In genomic region chr11:115492387-115492786, GRCm38 (mm10) we compare ENCODE assay signal across 8 mouse cellular contexts. TPM values are rescaled to one million over a fixed set of nuclear protein-coding genes. Genes with fewer than 3 reads are reported as not detected.
DNase-seq lines count a peak whose midpoint lies in the region; ATAC-seq and TF ChIP-seq lines count a peak whose summit lies in the region.

No protein-coding gene starts in this region.

- no peak for DNase-seq in kidney, adult 18-20 months
- no peak for DNase-seq in left cerebral cortex, postnatal 25 days (ENCODE audit: low spot score in 2 of 2)
- no peak for DNase-seq in adrenal gland, postnatal 25 days
- no peak for DNase-seq in testis, postnatal 14 days (ENCODE audit: low spot score)

- peak overlapping the region; percentile 70; the same call in 1 of the 2 replicates for H3K9ac ChIP-seq in kidney, embryonic 14.5 days (ENCODE audit: low read depth, low read length)
- peak overlapping the region; percentile 82; the same call in 1 of the 2 replicates for H3K9ac ChIP-seq in hindbrain, embryonic 13.5 days
- peak overlapping the region; percentile 77; the same call in 1 of the 2 replicates for H3K9ac ChIP-seq in midbrain, embryonic 13.5 days (replicated peaks)

- TF ChIP-seq CTCF in bone marrow macrophage, adult 2 months (IDR thresholded peaks at IDR 0.05; ENCODE audit: low read depth, low read length), result no peak

- H3K4me2 ChIP-seq in kidney, embryonic 14.5 days (replicated peaks; ENCODE audit: low read depth, low read length), result peak overlapping the region; percentile 87
- H3K4me2 ChIP-seq in hindbrain, embryonic 13.5 days, result peak overlapping the region; percentile 69
- peak overlapping the region; percentile 75 for H3K4me2 ChIP-seq in midbrain, embryonic 13.5 days (replicated peaks)

- peaks cover 9% of the 10 kb centered on the region; the same call in 1 of the 2 replicates for H3K4me1 ChIP-seq in kidney, embryonic 14.5 days (ENCODE audit: control insufficient read depth, insufficient read depth, low read length)
- peaks cover 4% of the 10 kb centered on the region for H3K4me1 ChIP-seq in bone marrow macrophage, adult 2 months (ENCODE audit: control insufficient read depth, insufficient read depth, low read length)
- H3K4me1 ChIP-seq in hindbrain, embryonic 13.5 days (replicated peaks), result peaks cover 27% of the 10 kb centered on the region
- H3K4me1 ChIP-seq in midbrain, embryonic 13.5 days (replicated peaks), result peaks cover 20% of the 10 kb centered on the region

- peak overlapping the region; percentile 69 for H3K4me3 ChIP-seq in kidney, embryonic 14.5 days (ENCODE audit: low read length)
- H3K4me3 ChIP-seq in bone marrow macrophage, adult 2 months (ENCODE audit: insufficient read depth, low read length), result peak overlapping the region; percentile 79
- H3K4me3 ChIP-seq in hindbrain, embryonic 13.5 days, result peak overlapping the region; percentile 70
- H3K4me3 ChIP-seq in midbrain, embryonic 13.5 days (replicated peaks), result peak overlapping the region; percentile 69

- ATAC-seq in kidney, embryonic 14.5 days (ENCODE audit: low FRiP score, low TSS enrichment), result no peak
- ATAC-seq in hindbrain, embryonic 13.5 days (ENCODE audit: low FRiP score), result no peak
- no peak for ATAC-seq in midbrain, embryonic 13.5 days

- WGBS in kidney, embryonic 14.5 days, result 39% methylated on average over 6 of the region's 6 CpGs
- WGBS in hindbrain, embryonic 13.5 days, result 41% methylated on average over 6 of the region's 6 CpGs
- 33% methylated on average over 6 of the region's 6 CpGs for WGBS in midbrain, embryonic 13.5 days

- H3K36me3 ChIP-seq in kidney, embryonic 14.5 days (ENCODE audit: control insufficient read depth, insufficient read depth, low read length), result peaks cover 8% of the 10 kb centered on the region; the same call in 1 of the 2 replicates
- H3K36me3 ChIP-seq in hindbrain, embryonic 13.5 days, result peaks cover 29% of the 10 kb centered on the region
- H3K36me3 ChIP-seq in midbrain, embryonic 13.5 days, result peaks cover 27% of the 10 kb centered on the region

- intact Hi-C loops in left cerebral cortex, postnatal 25 days (cut with DNase I), result loop anchor here (5.0 kb wide), 1 partner anchor 45 kb away; the partner anchor contains the start of gene Sumo2

- H3K27ac ChIP-seq in kidney, embryonic 14.5 days (ENCODE audit: low read depth, low read length), result no peak overlapping the region
- H3K27ac ChIP-seq in bone marrow macrophage, adult 2 months (ENCODE audit: insufficient read depth, low read depth, low read length), result no peak overlapping the region
- 0 out of 2 replicates have a peak overlapping the region, but pooled peaks have one; percentile 92 for H3K27ac ChIP-seq in hindbrain, embryonic 13.5 days
- H3K27ac ChIP-seq in midbrain, embryonic 13.5 days, result no peak overlapping the region

- H3K27me3 ChIP-seq in kidney, embryonic 14.5 days (ENCODE audit: control insufficient read depth, insufficient read depth, low read length), result no peaks in the 10 kb centered on the region
- no peaks in the 10 kb centered on the region for H3K27me3 ChIP-seq in hindbrain, embryonic 13.5 days
- H3K27me3 ChIP-seq in midbrain, embryonic 13.5 days, result peaks cover 5% of the 10 kb centered on the region; the same call in 1 of the 2 replicates

- H3K9me3 ChIP-seq in kidney, embryonic 14.5 days (ENCODE audit: control insufficient read depth, low read length), result no peaks in the 10 kb centered on the region
- H3K9me3 ChIP-seq in hindbrain, embryonic 13.5 days, result no peaks in the 10 kb centered on the region
- no peaks in the 10 kb centered on the region for H3K9me3 ChIP-seq in midbrain, embryonic 13.5 days

- TF ChIP-seq POLR2A in bone marrow macrophage, adult 2 months (IDR thresholded peaks at IDR 0.05; ENCODE audit: borderline replicate concordance, low read depth, low read length), result no peak

RNA-seq across cellular contexts. Expression of gene Nt5c, which starts 0.7 kb away (rescaled TPM):
- polyA plus RNA-seq in kidney, embryonic 14.5 days (2014; fragmentation: Nextera tagmentation; extraction: Ambion mirVana), result 75.6 and 76.3 TPM in 2 replicates
- 66.3 and 79.3 TPM in 2 replicates for polyA plus RNA-seq in bone marrow macrophage, adult 2 months (2012; ENCODE audit: insufficient read depth, insufficient read length, missing spikeins)
- 104 and 105 TPM in 2 replicates for polyA plus RNA-seq in hindbrain, embryonic 13.5 days (2015; fragmentation: Nextera tagmentation; extraction: Ambion mirVana)
- 90.2 and 96.5 TPM in 2 replicates for polyA plus RNA-seq in midbrain, embryonic 13.5 days (2015; fragmentation: Nextera tagmentation; extraction: Ambion mirVana)
- 10 to 100 TPM; 60.1 to 66.5 TPM for total RNA-seq in left cerebral cortex, postnatal 25 days (2021)
- total RNA-seq in adrenal gland, postnatal 25 days (2021), result 131 and 151 TPM in 2 replicates

RNA-seq across cellular contexts. Expression of gene Armc7, which starts 16.9 kb away (rescaled TPM):
- polyA plus RNA-seq in kidney, embryonic 14.5 days (2014; fragmentation: Nextera tagmentation; extraction: Ambion mirVana), result 5.7 and 7.9 TPM in 2 replicates
- polyA plus RNA-seq in bone marrow macrophage, adult 2 months (2012; ENCODE audit: insufficient read depth, insufficient read length, missing spikeins), result 31.1 and 35.2 TPM in 2 replicates
- 16.9 and 18.0 TPM in 2 replicates for polyA plus RNA-seq in hindbrain, embryonic 13.5 days (2015; fragmentation: Nextera tagmentation; extraction: Ambion mirVana)
- polyA plus RNA-seq in midbrain, embryonic 13.5 days (2015; fragmentation: Nextera tagmentation; extraction: Ambion mirVana), result 17.4 and 17.8 TPM in 2 replicates
- total RNA-seq in left cerebral cortex, postnatal 25 days (2021), result 10 to 100 TPM; 12.5 to 12.8 TPM
- 11.4 and 11.5 TPM in 2 replicates for total RNA-seq in adrenal gland, postnatal 25 days (2021)

RNA-seq across cellular contexts. Expression of gene Jpt1, which starts 21.8 kb away (rescaled TPM):
- 487 and 524 TPM in 2 replicates for polyA plus RNA-seq in kidney, embryonic 14.5 days (2014; fragmentation: Nextera tagmentation; extraction: Ambion mirVana)
- polyA plus RNA-seq in bone marrow macrophage, adult 2 months (2012; ENCODE audit: insufficient read depth, insufficient read length, missing spikeins), result 166 and 168 TPM in 2 replicates
- polyA plus RNA-seq in hindbrain, embryonic 13.5 days (2015; fragmentation: Nextera tagmentation; extraction: Ambion mirVana), result 1,452 and 1,454 TPM in 2 replicates
- 1,462 and 1,532 TPM in 2 replicates for polyA plus RNA-seq in midbrain, embryonic 13.5 days (2015; fragmentation: Nextera tagmentation; extraction: Ambion mirVana)
- total RNA-seq in left cerebral cortex, postnatal 25 days (2021), result 100 to 1,000 TPM; 165 to 168 TPM
- 91.7 and 92.8 TPM in 2 replicates for total RNA-seq in adrenal gland, postnatal 25 days (2021)

RNA-seq across cellular contexts. Expression of gene Slc16a5, which starts 30.1 kb away (rescaled TPM):
- polyA plus RNA-seq in kidney, embryonic 14.5 days (2014; fragmentation: Nextera tagmentation; extraction: Ambion mirVana), result 9.0 and 10.7 TPM in 2 replicates
- polyA plus RNA-seq in bone marrow macrophage, adult 2 months (2012; ENCODE audit: insufficient read depth, insufficient read length, missing spikeins), result not detected in 2 replicates
- polyA plus RNA-seq in hindbrain, embryonic 13.5 days (2015; fragmentation: Nextera tagmentation; extraction: Ambion mirVana), result 0.19 TPM in 1 of 2 replicates, not detected in the other
- 0.09 and 0.13 TPM in 2 replicates for polyA plus RNA-seq in midbrain, embryonic 13.5 days (2015; fragmentation: Nextera tagmentation; extraction: Ambion mirVana)
- not detected for total RNA-seq in left cerebral cortex, postnatal 25 days (2021)
- total RNA-seq in adrenal gland, postnatal 25 days (2021), result not detected in 2 replicates

RNA-seq across cellular contexts. Expression of gene Sumo2, which starts 43.7 kb away (rescaled TPM):
- 1,228 and 1,562 TPM in 2 replicates for polyA plus RNA-seq in kidney, embryonic 14.5 days (2014; fragmentation: Nextera tagmentation; extraction: Ambion mirVana)
- polyA plus RNA-seq in bone marrow macrophage, adult 2 months (2012; ENCODE audit: insufficient read depth, insufficient read length, missing spikeins), result 303 and 332 TPM in 2 replicates
- 1,174 and 1,182 TPM in 2 replicates for polyA plus RNA-seq in hindbrain, embryonic 13.5 days (2015; fragmentation: Nextera tagmentation; extraction: Ambion mirVana)
- polyA plus RNA-seq in midbrain, embryonic 13.5 days (2015; fragmentation: Nextera tagmentation; extraction: Ambion mirVana), result 1,358 and 1,460 TPM in 2 replicates
- total RNA-seq in left cerebral cortex, postnatal 25 days (2021), result 100 to 1,000 TPM; 298 to 313 TPM
- 254 and 263 TPM in 2 replicates for total RNA-seq in adrenal gland, postnatal 25 days (2021)
